Mouse (Mus musculus) c-Kit-positive CD71-negative TER-119-negative erythroid progenitor cells, embryonic 14.5 days (primary cell): Measurements from ENCODE around the gene Hnrnpul2.

Experiments used
- DNase-seq: peaks from one replicate; pipeline ENCODE4 v3.0.0-alpha.2; 2013; ENCODE audit warnings: low read depth

Gene Hnrnpul2

GRCm38 (mm10) chr19:8819596-8820423 lies at the start of gene Hnrnpul2:
Gene Hnrnpul2 (plus strand): TSS chr19:8820010.
- DNase-seq = peak; percentile 96

GRCm38 (mm10) chr19:8770567-8771270 lies 49.1 kb upstream of the Hnrnpul2 start, which contains the start of gene Tmem223:
Gene Tmem223 (plus strand): TSS chr19:8770996.
- peak; percentile 63 for DNase-seq

GRCm38 (mm10) chr19:8772996-8773395 lies 46.8 kb upstream of the Hnrnpul2 start:
- DNase-seq = no peak

- DNase-seq = no peak
Observed at GRCm38 (mm10) chr19:8773409-8773808, 46.4 kb upstream of the Hnrnpul2 start.

GRCm38 (mm10) chr19:8774086-8774835 lies 45.5 kb upstream of the Hnrnpul2 start, which contains the start of gene Tmem179b:
Gene Tmem179b (minus strand): TSS chr19:8774467.
- DNase-seq = peak; percentile 97

GRCm38 (mm10) chr19:8774951-8775421 lies 44.8 kb upstream of the Hnrnpul2 start:
- DNase-seq = no peak

GRCm38 (mm10) chr19:8786008-8786781 lies 33.6 kb upstream of the Hnrnpul2 start, which contains the start of gene Taf6l:
Gene Taf6l (minus strand): TSS chr19:8786417.
- peak; percentile 91 for DNase-seq

GRCm38 (mm10) chr19:8788521-8788920 lies 31.3 kb upstream of the Hnrnpul2 start:
- DNase-seq = no peak

- no peak for DNase-seq
Observed at GRCm38 (mm10) chr19:8789171-8789570, 30.6 kb upstream of the Hnrnpul2 start.

GRCm38 (mm10) chr19:8790171-8790570 lies 29.6 kb upstream of the Hnrnpul2 start:
- no peak for DNase-seq

- DNase-seq = peak; percentile 89
Observed at GRCm38 (mm10) chr19:8798264-8798946, 21.4 kb upstream of the Hnrnpul2 start, which contains the start of gene Polr2g. Gene Polr2g (minus strand): TSS chr19:8798577.

- DNase-seq = no peak
Observed at GRCm38 (mm10) chr19:8798947-8799315, 20.9 kb upstream of the Hnrnpul2 start.

- peak; percentile 93 for DNase-seq
Observed at GRCm38 (mm10) chr19:8802130-8802821, 17.5 kb upstream of the Hnrnpul2 start, which contains the start of gene Zbtb3. Gene Zbtb3 (plus strand): TSS chr19:8802555.

GRCm38 (mm10) chr19:8803204-8803780 lies 16.5 kb upstream of the Hnrnpul2 start:
- no peak for DNase-seq

GRCm38 (mm10) chr19:8803879-8804660 lies 15.7 kb upstream of the Hnrnpul2 start:
- no peak for DNase-seq

GRCm38 (mm10) chr19:8806810-8807209 lies 13.0 kb upstream of the Hnrnpul2 start:
- DNase-seq = no peak

- no peak for DNase-seq
Observed at GRCm38 (mm10) chr19:8815812-8816211, 4.0 kb upstream of the Hnrnpul2 start.

GRCm38 (mm10) chr19:8817001-8817400 lies 2.8 kb upstream of the Hnrnpul2 start:
- no peak for DNase-seq

GRCm38 (mm10) chr19:8818301-8818798 lies 1.5 kb upstream of the Hnrnpul2 start:
- DNase-seq = no peak
